Mouse (Mus musculus): Measurements from ENCODE around the gene Bpifb1. TPM values are rescaled to one million over a fixed set of nuclear protein-coding genes. Genes with fewer than 3 reads are reported as not detected.
"Not testable (repeated sequence)": the region's sequence is repeated elsewhere in the genome, so short reads cannot be mapped to it uniquely, and the experiment has no call there.

Bpifb1 gene
- polyA plus RNA-seq, 1 experiment = not detected

DNA sequence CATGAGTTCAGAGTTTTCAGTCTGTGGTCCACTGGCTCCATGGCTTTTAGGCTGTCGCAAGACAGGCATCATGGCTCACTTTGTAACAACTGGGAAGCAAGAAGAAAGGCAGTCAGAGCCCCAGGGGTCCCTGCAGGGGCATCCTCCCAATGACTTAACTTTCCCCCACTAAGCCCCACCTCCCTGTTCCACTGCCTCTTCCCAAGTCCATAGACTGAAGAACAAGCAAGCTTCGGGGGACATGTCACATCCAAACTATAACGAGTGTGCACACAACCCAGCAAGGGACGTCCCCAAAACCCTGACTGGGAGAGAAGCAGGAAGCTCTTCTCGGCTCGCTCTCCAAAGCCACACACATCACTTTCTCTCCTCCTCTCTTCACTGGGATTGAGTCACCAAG is 19.0 kb upstream of the Bpifb1 start:
- no peak for DNase-seq
- WGBS = 68% methylated on average over 6 of the region's 6 CpGs
- TF ChIP-seq POLR2A (IDR thresholded peaks at IDR 0.05; ENCODE audit: borderline replicate concordance, insufficient read depth, low read length) = no peak
- no peak for TF ChIP-seq CTCF (IDR thresholded peaks at IDR 0.05; ENCODE audit: borderline replicate concordance, insufficient read depth, low read depth, low read length)
- no peaks in the 10 kb centered on the region for H3K4me1 ChIP-seq (ENCODE audit: control insufficient read depth, insufficient read depth, low read length)
- no peak overlapping the region for H3K27ac ChIP-seq (ENCODE audit: insufficient read depth, low read length)
- no peaks in the 10 kb centered on the region; the same call in 1 of the 2 replicates for H3K27me3 ChIP-seq (ENCODE audit: control insufficient read depth, insufficient read depth, low read length)
- H3K4me3 ChIP-seq (replicated peaks; ENCODE audit: insufficient read depth, low read depth, low read length) = no peak overlapping the region

DNA sequence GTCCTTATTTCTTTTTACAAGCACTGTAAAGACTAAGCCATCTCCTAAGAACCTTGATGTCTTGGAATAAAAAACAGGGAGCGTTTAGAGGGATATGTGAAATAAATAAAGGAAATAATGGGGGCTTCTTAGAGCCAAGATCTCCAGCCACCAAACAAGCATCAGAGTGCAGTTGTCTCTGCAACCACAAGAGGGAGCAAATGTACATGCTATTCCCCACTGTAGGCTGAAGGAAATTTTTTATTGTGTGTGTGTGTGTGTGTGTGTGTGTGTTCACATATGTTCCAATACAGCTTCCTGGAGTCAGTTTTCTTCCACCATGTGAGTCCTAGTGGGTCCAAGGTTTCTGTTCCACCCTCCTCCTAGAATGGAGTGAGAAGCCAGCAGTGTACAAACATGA is 17.3 kb upstream of the Bpifb1 start:
- no peaks in the 10 kb centered on the region for H3K4me1 ChIP-seq (ENCODE audit: control insufficient read depth, insufficient read depth, low read length)
- DNase-seq = no peak

DNA sequence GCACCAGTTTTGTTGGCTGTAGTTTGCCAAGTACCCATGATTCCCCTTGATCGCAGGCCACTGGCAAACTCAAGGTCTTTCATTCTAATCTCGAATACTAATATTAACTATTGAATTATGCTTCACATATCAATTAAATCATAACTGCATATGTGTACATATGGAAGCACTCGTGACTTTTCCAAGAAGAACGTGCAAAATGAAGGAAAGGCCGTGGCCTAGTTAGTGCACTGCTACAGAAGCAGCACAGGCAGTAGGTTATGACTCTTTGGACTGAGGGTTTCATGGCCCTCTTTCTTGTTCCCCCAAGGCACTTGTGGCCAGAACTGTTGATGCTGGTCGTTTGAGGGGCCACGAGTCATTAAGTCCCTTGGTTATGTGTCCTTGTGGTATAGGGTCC is 8.7 kb upstream of the Bpifb1 start:
- WGBS = 82% methylated on average over 7 of the region's 7 CpGs
- not testable (repeated sequence) for H3K27me3 ChIP-seq (ENCODE audit: control insufficient read depth, insufficient read depth, low read length); H3K4me3 ChIP-seq (replicated peaks; ENCODE audit: insufficient read depth, low read depth, low read length); H3K27ac ChIP-seq (ENCODE audit: insufficient read depth, low read length); H3K4me1 ChIP-seq (ENCODE audit: control insufficient read depth, insufficient read depth, low read length); DNase-seq

More for the DNA sequence above, 17.3 kb upstream of the Bpifb1 start:
- H3K27ac ChIP-seq (ENCODE audit: insufficient read depth, low read length) = no peak overlapping the region
- WGBS = 52% methylated on average over 1 of the region's 1 CpGs
- no peaks in the 10 kb centered on the region; the same call in 1 of the 2 replicates for H3K27me3 ChIP-seq (ENCODE audit: control insufficient read depth, insufficient read depth, low read length)
- TF ChIP-seq POLR2A (IDR thresholded peaks at IDR 0.05; ENCODE audit: borderline replicate concordance, insufficient read depth, low read length) = no peak
- peak; percentile 19; the same call in 1 of the 2 replicates for TF ChIP-seq CTCF (IDR thresholded peaks at IDR 0.05; ENCODE audit: borderline replicate concordance, insufficient read depth, low read depth, low read length)
- H3K4me3 ChIP-seq (replicated peaks; ENCODE audit: insufficient read depth, low read depth, low read length) = no peak overlapping the region

DNA sequence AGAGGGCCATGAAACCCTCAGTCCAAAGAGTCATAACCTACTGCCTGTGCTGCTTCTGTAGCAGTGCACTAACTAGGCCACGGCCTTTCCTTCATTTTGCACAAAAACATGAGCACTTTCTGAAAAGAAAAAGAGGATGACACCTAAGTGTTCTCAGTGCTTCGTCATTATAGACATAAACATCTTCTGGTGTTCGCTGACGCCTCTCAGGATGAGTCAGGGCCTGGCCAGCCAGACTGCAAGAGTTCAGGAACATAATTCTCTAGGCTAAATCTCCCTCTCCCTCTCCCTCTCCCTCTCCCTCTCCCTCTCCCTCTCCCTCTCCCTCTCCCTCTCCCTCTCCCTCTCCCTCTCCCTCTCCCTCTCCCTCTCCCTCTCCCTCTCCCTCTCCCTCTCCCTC is 7.6 kb upstream of the Bpifb1 start:
- H3K27ac ChIP-seq (ENCODE audit: insufficient read depth, low read length); DNase-seq; H3K4me1 ChIP-seq (ENCODE audit: control insufficient read depth, insufficient read depth, low read length); H3K4me3 ChIP-seq (replicated peaks; ENCODE audit: insufficient read depth, low read depth, low read length); H3K27me3 ChIP-seq (ENCODE audit: control insufficient read depth, insufficient read depth, low read length): not testable (repeated sequence)
- 83% methylated on average over 4 of the region's 4 CpGs for WGBS

DNA sequence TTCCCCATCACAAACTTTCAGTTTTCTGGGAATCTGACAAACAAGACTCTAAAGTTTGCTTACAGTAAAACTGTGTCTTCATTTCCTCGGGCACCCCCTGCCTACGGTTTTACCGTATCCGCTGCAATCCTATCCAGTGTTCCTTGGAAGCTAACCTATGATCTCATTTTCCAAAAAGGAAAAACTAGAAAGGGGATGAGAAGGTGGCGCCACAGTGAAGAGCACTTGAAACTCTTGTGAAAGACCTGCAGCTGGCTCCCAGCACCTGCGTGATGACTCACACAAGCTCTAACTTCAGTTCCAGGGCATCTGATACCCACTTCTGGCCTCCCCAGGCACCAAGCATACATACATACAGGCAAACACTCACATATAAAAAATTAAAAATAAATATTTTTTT is 5.3 kb upstream of the Bpifb1 start:
- Histone ChIP-seq H3K4me3 (replicated peaks; ENCODE audit: insufficient read depth, low read depth, low read length) (no peak overlapping the region), H3K4me1 (ENCODE audit: control insufficient read depth, insufficient read depth, low read length) (no peaks in the 10 kb centered on the region), H3K27me3 (ENCODE audit: control insufficient read depth, insufficient read depth, low read length) (no peaks in the 10 kb centered on the region), H3K27ac (ENCODE audit: insufficient read depth, low read length) (no peak overlapping the region)
- whole genome bisulfite sequencing = 95% methylated on average over 6 of the region's 6 CpGs
- no peak for DNase-seq
- TF ChIP-seq POLR2A (IDR thresholded peaks at IDR 0.05; ENCODE audit: borderline replicate concordance, insufficient read depth, low read length) (no peak), CTCF (IDR thresholded peaks at IDR 0.05; ENCODE audit: borderline replicate concordance, insufficient read depth, low read depth, low read length) (no peak)

DNA sequence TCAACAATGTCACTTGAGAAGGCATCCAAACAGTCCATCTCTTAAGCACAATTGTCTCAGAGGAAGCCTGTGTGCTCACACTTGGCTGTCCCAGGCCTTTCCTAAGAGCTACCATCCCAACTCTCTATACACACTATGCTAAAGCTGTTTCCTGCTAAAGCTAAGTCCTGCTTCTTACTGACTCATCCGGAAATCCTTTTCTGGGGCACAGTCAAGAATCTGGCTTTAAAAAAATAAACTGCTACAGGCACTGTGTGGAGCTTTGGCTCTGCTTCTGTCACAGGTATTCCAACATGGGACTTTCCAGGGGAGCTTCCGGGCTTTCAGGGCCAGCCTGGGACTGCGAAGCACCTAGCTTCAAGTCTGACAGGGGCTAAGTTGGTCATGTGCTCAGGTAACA is 4.9 kb upstream of the Bpifb1 start:
- H3K4me1 ChIP-seq (ENCODE audit: control insufficient read depth, insufficient read depth, low read length) = no peaks in the 10 kb centered on the region
- no peaks in the 10 kb centered on the region for H3K27me3 ChIP-seq (ENCODE audit: control insufficient read depth, insufficient read depth, low read length)
- H3K4me3 ChIP-seq (replicated peaks; ENCODE audit: insufficient read depth, low read depth, low read length) = no peak overlapping the region
- TF ChIP-seq CTCF (IDR thresholded peaks at IDR 0.05; ENCODE audit: borderline replicate concordance, insufficient read depth, low read depth, low read length) (no peak), POLR2A (IDR thresholded peaks at IDR 0.05; ENCODE audit: borderline replicate concordance, insufficient read depth, low read length) (no peak)
- 83% methylated on average over 3 of the region's 3 CpGs for WGBS
- DNase-seq = no peak
- H3K27ac ChIP-seq (ENCODE audit: insufficient read depth, low read length) = no peak overlapping the region

DNA sequence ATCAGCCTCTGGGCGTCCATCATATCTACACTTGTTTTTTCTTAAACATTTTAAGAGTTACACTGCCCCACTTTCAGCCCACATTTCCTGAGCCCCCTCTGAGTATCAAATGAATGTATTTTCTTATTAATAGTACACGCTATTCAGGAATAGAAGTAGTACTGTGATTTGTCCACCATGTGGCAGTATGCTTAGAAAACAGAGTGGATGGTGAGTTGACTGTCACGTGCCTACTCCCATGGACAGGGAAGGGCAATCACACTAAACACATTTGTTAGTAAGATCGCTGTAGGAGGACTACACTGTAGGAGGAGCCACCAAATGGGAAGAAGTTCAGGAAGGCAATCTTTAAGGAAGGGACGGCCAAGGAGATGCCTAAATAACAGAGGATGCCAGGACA is 3.1 kb upstream of the Bpifb1 start:
- no peaks in the 10 kb centered on the region for H3K4me1 ChIP-seq (ENCODE audit: control insufficient read depth, insufficient read depth, low read length)
- no peak overlapping the region for H3K27ac ChIP-seq (ENCODE audit: insufficient read depth, low read length)
- H3K27me3 ChIP-seq (ENCODE audit: control insufficient read depth, insufficient read depth, low read length) = no peaks in the 10 kb centered on the region
- DNase-seq = no peak
- 47% methylated on average over 5 of the region's 5 CpGs for WGBS
- H3K4me3 ChIP-seq (replicated peaks; ENCODE audit: insufficient read depth, low read depth, low read length) = no peak overlapping the region
- TF ChIP-seq POLR2A (IDR thresholded peaks at IDR 0.05; ENCODE audit: borderline replicate concordance, insufficient read depth, low read length) (no peak), CTCF (IDR thresholded peaks at IDR 0.05; ENCODE audit: borderline replicate concordance, insufficient read depth, low read depth, low read length) (no peak)

DNA sequence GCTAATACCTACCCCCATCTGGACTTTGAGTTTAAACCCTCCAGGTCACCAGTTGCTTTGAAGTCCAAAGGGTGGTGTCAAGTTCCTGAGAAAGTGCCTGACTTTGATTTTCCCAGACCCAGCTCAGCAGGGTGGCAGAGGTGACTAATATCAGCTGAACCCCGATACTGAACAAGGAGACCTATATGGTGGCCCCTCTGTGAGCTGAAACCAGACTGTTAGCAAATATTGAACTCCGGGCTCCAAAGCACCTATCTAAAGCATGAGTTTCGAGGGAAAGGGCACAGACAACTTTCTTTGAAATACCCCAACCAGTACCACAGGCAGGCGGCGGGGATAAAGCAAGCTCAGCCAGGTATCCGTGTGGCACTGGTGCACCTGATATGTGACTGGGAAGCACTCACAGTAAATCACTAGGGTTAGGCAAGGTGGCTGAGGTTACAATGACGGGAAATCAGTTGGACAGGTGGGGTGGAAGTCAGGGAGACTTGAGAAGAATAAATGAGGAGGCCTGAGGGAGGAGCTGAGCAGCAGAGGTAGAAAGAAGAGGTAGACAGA is 662 bp upstream of the Bpifb1 start:
- no peak for DNase-seq
- H3K27ac ChIP-seq (ENCODE audit: insufficient read depth, low read length) = no peak overlapping the region
- no peak overlapping the region for H3K4me3 ChIP-seq (replicated peaks; ENCODE audit: insufficient read depth, low read depth, low read length)
- WGBS = 87% methylated on average over 7 of the region's 7 CpGs
- H3K27me3 ChIP-seq (ENCODE audit: control insufficient read depth, insufficient read depth, low read length) = no peaks in the 10 kb centered on the region
- H3K4me1 ChIP-seq (ENCODE audit: control insufficient read depth, insufficient read depth, low read length) = no peaks in the 10 kb centered on the region
- TF ChIP-seq CTCF (IDR thresholded peaks at IDR 0.05; ENCODE audit: borderline replicate concordance, insufficient read depth, low read depth, low read length) = no peak
- TF ChIP-seq POLR2A (IDR thresholded peaks at IDR 0.05; ENCODE audit: borderline replicate concordance, insufficient read depth, low read length) = no peak

Measured in cerebellum, adult 2 months (tissue).